9 mouse cellular contexts compared by ENCODE assay signal in genomic region chr2:69585191-69585885, GRCm38 (mm10). TPM values are rescaled to one million over a fixed set of nuclear protein-coding genes. Genes with fewer than 3 reads are reported as not detected.
DNase-seq lines count a peak whose midpoint lies in the region; ATAC-seq and TF ChIP-seq lines count a peak whose summit lies in the region.
"Had no signal": no experiment of that assay in that cellular context is flagged by ENCODE, and none has a peak within 500 bp of the region (broad histone marks: within the 10 kb centered on the region; RNA-seq: fewer than 3 reads in every experiment).

No protein-coding gene starts in this region.

- peak overlapping the region; percentile 80 for H3K4me2 ChIP-seq in embryonic facial prominence, embryonic 11.5 days (ENCODE audit: low read depth, low read length)
- peak overlapping the region; percentile 97 for H3K4me2 ChIP-seq in hindbrain, embryonic 15.5 days
- peak overlapping the region; percentile 93 for H3K4me2 ChIP-seq in midbrain, embryonic 13.5 days (replicated peaks)

- intact Hi-C loops in gastrocnemius, adult 2 months (cut with DNase I), result no loop called here
- intact Hi-C loops in gastrocnemius, postnatal 36 days (cut with DNase I), result no loop called here

- H3K4me1 ChIP-seq in embryonic facial prominence, embryonic 11.5 days (ENCODE audit: control insufficient read depth, insufficient read depth, low read length), result peaks cover 7% of the 10 kb centered on the region
- H3K4me1 ChIP-seq in hindbrain, embryonic 15.5 days (replicated peaks), result peaks cover 35% of the 10 kb centered on the region
- peaks cover 40% of the 10 kb centered on the region for H3K4me1 ChIP-seq in midbrain, embryonic 13.5 days (replicated peaks)

- peak; percentile 18 for DNase-seq in gastrocnemius, adult 2 months
- DNase-seq in gastrocnemius, postnatal 36 days, result no peak
- peak; percentile 55 for DNase-seq in embryonic facial prominence, embryonic 11.5 days (ENCODE audit: low spot score)
- DNase-seq in frontal cortex, adult 2 months (ENCODE audit: extremely low spot score in 1 of 2, low spot score in 1 of 2), result no peak
- no peak for DNase-seq in left cerebral cortex, adult 11 months (ENCODE audit: low spot score)

- H3K27me3 ChIP-seq in C2C12 (ENCODE audit: control insufficient read depth, insufficient read depth, insufficient read length), result no peaks in the 10 kb centered on the region
- H3K27me3 ChIP-seq in embryonic facial prominence, embryonic 11.5 days (ENCODE audit: control insufficient read depth, insufficient read depth, low read length), result peaks cover 34% of the 10 kb centered on the region
- H3K27me3 ChIP-seq in hindbrain, embryonic 15.5 days, result peaks cover 30% of the 10 kb centered on the region
- H3K27me3 ChIP-seq in midbrain, embryonic 13.5 days, result peaks cover 78% of the 10 kb centered on the region

- H3K36me3 ChIP-seq in C2C12 (ENCODE audit: control insufficient read depth, insufficient read depth), result no peaks in the 10 kb centered on the region
- H3K36me3 ChIP-seq in embryonic facial prominence, embryonic 11.5 days (replicated peaks; ENCODE audit: control insufficient read depth, insufficient read depth, low read depth, low read length), result no peaks in the 10 kb centered on the region
- no peaks in the 10 kb centered on the region for H3K36me3 ChIP-seq in hindbrain, embryonic 15.5 days
- H3K36me3 ChIP-seq in midbrain, embryonic 13.5 days, result no peaks in the 10 kb centered on the region

- no peak overlapping the region for H3K27ac ChIP-seq in gastrocnemius, adult 2 months
- no peak overlapping the region for H3K27ac ChIP-seq in embryonic facial prominence, embryonic 11.5 days (replicated peaks; ENCODE audit: low read depth, low read length)
- H3K27ac ChIP-seq in hindbrain, embryonic 15.5 days (replicated peaks), result peak overlapping the region; percentile 31; the same call in 1 of the 2 replicates
- peak overlapping the region; percentile 63 for H3K27ac ChIP-seq in midbrain, embryonic 13.5 days

- no peaks in the 10 kb centered on the region for H3K79me2 ChIP-seq in C2C12 (ENCODE audit: control insufficient read depth, insufficient read depth)

- H3K9ac ChIP-seq in embryonic facial prominence, embryonic 11.5 days (replicated peaks; ENCODE audit: low read length), result peak overlapping the region; percentile 37
- H3K9ac ChIP-seq in hindbrain, embryonic 15.5 days, result peak overlapping the region; percentile 61
- H3K9ac ChIP-seq in midbrain, embryonic 13.5 days (replicated peaks), result peak overlapping the region; percentile 65

- H3ac ChIP-seq in C2C12 (ENCODE audit: control insufficient read depth, insufficient read length, low read depth), result peak overlapping the region; percentile 8

- ATAC-seq in embryonic facial prominence, embryonic 11.5 days (replicated peaks; ENCODE audit: insufficient number of reproducible peaks, low FRiP score, low TSS enrichment, low read depth), result peak; percentile 42; the same call in 1 of the 2 replicates
- peak; percentile 75 for ATAC-seq in hindbrain, embryonic 15.5 days (ENCODE audit: low FRiP score, low read depth)
- peak; percentile 70 for ATAC-seq in midbrain, embryonic 13.5 days

- TF ChIP-seq CTCF in gastrocnemius, adult 2 months (IDR thresholded peaks at IDR 0.05), result no peak
- no peak for TF ChIP-seq CTCF in C2C12 (IDR thresholded peaks at IDR 0.05; ENCODE audit: control insufficient read depth, insufficient read depth, insufficient read length)

- no peaks in the 10 kb centered on the region for H3K79me3 ChIP-seq in C2C12 (ENCODE audit: low read depth)

- peak overlapping the region; percentile 71 for H3K4me3 ChIP-seq in gastrocnemius, adult 2 months
- H3K4me3 ChIP-seq in C2C12 (ENCODE audit: insufficient read depth, poor library complexity, severe bottlenecking), result peak overlapping the region; percentile 18
- peak overlapping the region; percentile 57 for H3K4me3 ChIP-seq in embryonic facial prominence, embryonic 11.5 days (ENCODE audit: low read depth, low read length)
- H3K4me3 ChIP-seq in hindbrain, embryonic 15.5 days, result peak overlapping the region; percentile 79
- H3K4me3 ChIP-seq in midbrain, embryonic 13.5 days (replicated peaks), result peak overlapping the region; percentile 63

- under 1% methylated on average over 55 of the region's 61 CpGs for WGBS in embryonic facial prominence, embryonic 11.5 days
- under 1% methylated on average over 60 of the region's 61 CpGs for WGBS in hindbrain, embryonic 15.5 days
- WGBS in midbrain, embryonic 13.5 days, result under 1% methylated on average over 61 of the region's 61 CpGs

- H3K9me3 ChIP-seq in embryonic facial prominence, embryonic 11.5 days (replicated peaks; ENCODE audit: control insufficient read depth, low read length), result no peaks in the 10 kb centered on the region
- H3K9me3 ChIP-seq in hindbrain, embryonic 15.5 days, result no peaks in the 10 kb centered on the region
- no peaks in the 10 kb centered on the region for H3K9me3 ChIP-seq in midbrain, embryonic 13.5 days

TF ChIP-seq in C2C12, 6 proteins besides CTCF, POLR2A, EP300 and RAD21:
- TF ChIP-seq USF1 (IDR thresholded peaks at IDR 0.05; ENCODE audit: low read depth) (no peak), MYOD1 (IDR thresholded peaks at IDR 0.05; ENCODE audit: control insufficient read depth, insufficient read length, low read depth) (no peak), FOSL1 (IDR thresholded peaks at IDR 0.05; ENCODE audit: insufficient read depth, low read length, poor library complexity, severe bottlenecking) (no peak), MAX (IDR thresholded peaks at IDR 0.05) (no peak), CEBPB (IDR thresholded peaks at IDR 0.05; ENCODE audit: low read depth) (no peak), MYOG (IDR thresholded peaks at IDR 0.05; ENCODE audit: control insufficient read depth, extremely low read depth, insufficient read length) (no peak)

RNA-seq across cellular contexts. Expression of gene Lrp2, which starts 0.5 kb away (rescaled TPM):
- total RNA-seq in gastrocnemius, adult 2 months (2021), result not detected
- total RNA-seq in gastrocnemius, postnatal 36 days (2021), result not detected
- polyA plus RNA-seq in C2C12 (2012; fragmentation: generic; extraction: Trizol), result 0.68 TPM
- 1.7 and 2.4 TPM in 2 replicates for polyA plus RNA-seq in embryonic facial prominence, embryonic 11.5 days (2014; fragmentation: Nextera tagmentation; extraction: Ambion mirVana)
- polyA plus RNA-seq in hindbrain, embryonic 15.5 days (2015; fragmentation: Nextera tagmentation; extraction: Ambion mirVana), result 1.2 and 1.4 TPM in 2 replicates
- polyA plus RNA-seq in midbrain, embryonic 13.5 days (2015; fragmentation: Nextera tagmentation; extraction: Ambion mirVana), result 2.2 and 3.7 TPM in 2 replicates
- 0.06 and 0.11 TPM in 2 replicates for polyA plus RNA-seq in frontal cortex, adult 2 months (2012; rRNA removed)
- total RNA-seq: MEL had no signal

Comparison
In these comparisons a context has a peak if more than half of its experiments do, and no peak if none do; other contexts are left out.
1. DNase-seq: peak in gastrocnemius, adult 2 months (single experiment) and embryonic facial prominence, embryonic 11.5 days (single experiment); none in gastrocnemius, postnatal 36 days (0 of 2), frontal cortex, adult 2 months (0 of 2) and left cerebral cortex, adult 11 months (single experiment).
2. H3K27ac ChIP-seq: peak in hindbrain, embryonic 15.5 days (single experiment) and midbrain, embryonic 13.5 days (single experiment); none in gastrocnemius, adult 2 months (single experiment) and embryonic facial prominence, embryonic 11.5 days (single experiment).
3. H3K4me3 ChIP-seq: peak in every context shown above with its lines; median percentile 79 in hindbrain, embryonic 15.5 days; 71 in gastrocnemius, adult 2 months; 63 in midbrain, embryonic 13.5 days; 57 in embryonic facial prominence, embryonic 11.5 days; 18 in C2C12.
4. Peak in every context shown above with its lines, with median percentiles within 50 percentile points of each other: ATAC-seq, H3K4me2 ChIP-seq and H3K9ac ChIP-seq.